30 mouse cellular contexts compared by ENCODE assay signal in the genomic region with DNA sequence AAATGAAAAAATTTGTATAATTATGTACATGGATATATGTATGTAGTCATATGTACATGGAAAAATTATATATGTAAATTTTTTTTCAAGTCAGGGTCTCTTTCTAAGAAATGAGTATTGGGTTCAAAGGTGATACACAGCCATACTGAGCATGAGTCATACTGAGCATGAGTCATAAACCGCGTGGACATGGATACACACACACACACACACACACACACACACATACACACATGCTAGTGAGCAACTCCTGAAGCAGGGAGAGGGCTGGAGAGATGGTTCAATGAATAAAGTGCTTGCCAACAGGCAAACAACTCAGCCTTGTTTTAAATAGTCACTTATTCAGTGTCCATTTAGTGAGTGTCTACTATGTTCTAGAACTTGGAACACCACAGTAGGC. TPM values are rescaled to one million over a fixed set of nuclear protein-coding genes. Genes with fewer than 3 reads are reported as not detected.
DNase-seq lines count a peak whose midpoint lies in the region; ATAC-seq and TF ChIP-seq lines count a peak whose summit lies in the region.
"Had no signal": no experiment of that assay in that cellular context is flagged by ENCODE, and none has a peak within 500 bp of the region (broad histone marks: within the 10 kb centered on the region; RNA-seq: fewer than 3 reads in every experiment).

No protein-coding gene starts in this region.

- H3K4me2 ChIP-seq in liver, postnatal 0 days (ENCODE audit: low read depth, low read length): no peak overlapping the region
- no peak overlapping the region for H3K4me2 ChIP-seq in liver, embryonic 11.5 days
- no peak overlapping the region for H3K4me2 ChIP-seq in forebrain, embryonic 16.5 days (ENCODE audit: low read length)
- H3K4me2 ChIP-seq: embryonic facial prominence, embryonic 12.5 days; forebrain, embryonic 12.5 days; kidney, embryonic 15.5 days; limb, embryonic 15.5 days; lung, embryonic 14.5 days; midbrain, embryonic 11.5 days; neural tube, embryonic 12.5 days had no signal

- TF ChIP-seq EP300 in liver, postnatal 0 days (IDR thresholded peaks at IDR 0.05; ENCODE audit: low read depth): no peak

- no peaks in the 10 kb centered on the region for H3K27me3 ChIP-seq in liver, postnatal 0 days (ENCODE audit: insufficient read depth, low read length)
- no peaks in the 10 kb centered on the region for H3K27me3 ChIP-seq in liver, embryonic 11.5 days (replicated peaks; ENCODE audit: control insufficient read depth, insufficient read depth, low read length)
- no peaks in the 10 kb centered on the region for H3K27me3 ChIP-seq in forebrain, embryonic 16.5 days (replicated peaks; ENCODE audit: control insufficient read depth, insufficient read depth, low read length)
- H3K27me3 ChIP-seq: embryonic facial prominence, embryonic 12.5 days; forebrain, embryonic 12.5 days; kidney, embryonic 15.5 days; limb, embryonic 15.5 days; neural tube, embryonic 12.5 days had no signal

- DNase-seq in liver, postnatal 0 days: no peak
- no peak for DNase-seq in liver, embryonic 11.5 days (ENCODE audit: low spot score)
- peak; percentile 18 for DNase-seq in CD4-positive helper T cell, adult 2 months (ENCODE audit: low read depth, low spot score)
- peak; percentile 18 for DNase-seq in large intestine, adult 2 months (ENCODE audit: low read depth, low spot score)
- DNase-seq in thymus, postnatal 0 days (ENCODE audit: low spot score): no peak
- DNase-seq: cerebellum, adult 9-10 months; cerebellum, postnatal 36 days; embryo, embryonic 11 days; gastrocnemius, postnatal 14 days; kidney, adult 11 months; kidney, postnatal 25 days; lung, embryonic 14.5 days; lung, postnatal 36 days; right cerebral cortex, adult 18-20 months; spleen, adult 18-20 months; thymus, adult 2 months; thymus, postnatal 4 days had no signal

- TF ChIP-seq CTCF in liver, postnatal 0 days (IDR thresholded peaks at IDR 0.05; ENCODE audit: low read depth): no peak
- TF ChIP-seq CTCF in embryonic fibroblast, embryonic 13.5 days (IDR thresholded peaks at IDR 0.05; ENCODE audit: borderline replicate concordance, insufficient read depth, low read length): no peak

- ATAC-seq in liver, postnatal 0 days: peak; percentile 59; the same call in 1 of the 2 replicates
- no peak for ATAC-seq in liver, embryonic 11.5 days (replicated peaks; ENCODE audit: low FRiP score)
- ATAC-seq in activated CD4-positive, CD25-positive, alpha-beta regulatory T cell, adult 4 months: no peak
- no peak for ATAC-seq in forebrain, embryonic 16.5 days
- ATAC-seq: hindbrain, embryonic 16.5 days had no signal

- 89% methylated on average over 2 of the region's 2 CpGs for WGBS in liver, postnatal 0 days (ENCODE audit: insufficient replicate concordance)
- 82% methylated on average over 2 of the region's 2 CpGs for WGBS in liver, embryonic 11.5 days
- WGBS in large intestine, adult 2 months: 30% methylated on average over 2 of the region's 2 CpGs
- 96% methylated on average over 2 of the region's 2 CpGs for WGBS in forebrain, embryonic 16.5 days

- no peaks in the 10 kb centered on the region for H3K4me1 ChIP-seq in liver, postnatal 0 days (ENCODE audit: insufficient read depth)
- no peaks in the 10 kb centered on the region for H3K4me1 ChIP-seq in liver, embryonic 11.5 days (replicated peaks; ENCODE audit: control insufficient read depth, insufficient read depth, low read length)
- peaks cover 9% of the 10 kb centered on the region for H3K4me1 ChIP-seq in embryonic fibroblast, embryonic 13.5 days (ENCODE audit: control insufficient read depth, insufficient read depth, low read length)
- H3K4me1 ChIP-seq in forebrain, embryonic 16.5 days (replicated peaks; ENCODE audit: control insufficient read depth, insufficient read depth, low read length): peaks cover 6% of the 10 kb centered on the region
- H3K4me1 ChIP-seq: kidney, embryonic 15.5 days; neural tube, embryonic 12.5 days had no signal

- no peaks in the 10 kb centered on the region for H3K36me3 ChIP-seq in liver, postnatal 0 days (replicated peaks; ENCODE audit: insufficient read depth, low read length)
- H3K36me3 ChIP-seq in liver, embryonic 11.5 days (ENCODE audit: control insufficient read depth, insufficient read depth, low read length): no peaks in the 10 kb centered on the region
- H3K36me3 ChIP-seq in forebrain, embryonic 16.5 days (ENCODE audit: control insufficient read depth, insufficient read depth): no peaks in the 10 kb centered on the region
- H3K36me3 ChIP-seq: embryonic facial prominence, embryonic 12.5 days; forebrain, embryonic 12.5 days; kidney, embryonic 15.5 days; limb, embryonic 10.5 days; limb, embryonic 15.5 days; neural tube, embryonic 12.5 days had no signal

- H3K27ac ChIP-seq in liver, postnatal 0 days (ENCODE audit: low read depth): no peak overlapping the region
- H3K27ac ChIP-seq in liver, embryonic 11.5 days (ENCODE audit: low read depth, low read length): no peak overlapping the region
- peak overlapping the region; percentile 32 for H3K27ac ChIP-seq in embryonic fibroblast, embryonic 13.5 days (ENCODE audit: insufficient read depth, low read length)
- H3K27ac ChIP-seq in forebrain, embryonic 16.5 days (ENCODE audit: low read length): no peak overlapping the region
- H3K27ac ChIP-seq: embryonic facial prominence, embryonic 12.5 days; forebrain, embryonic 12.5 days; kidney, embryonic 15.5 days; limb, embryonic 10.5 days; limb, embryonic 15.5 days; liver, embryonic 14.5 days; neural tube, embryonic 12.5 days had no signal

- no peaks in the 10 kb centered on the region for H3K9me3 ChIP-seq in liver, postnatal 0 days (ENCODE audit: low read length)
- no peaks in the 10 kb centered on the region for H3K9me3 ChIP-seq in liver, embryonic 11.5 days (ENCODE audit: control insufficient read depth, low read length)
- no peaks in the 10 kb centered on the region for H3K9me3 ChIP-seq in forebrain, embryonic 16.5 days (ENCODE audit: control insufficient read depth, low read length)
- H3K9me3 ChIP-seq: forebrain, embryonic 12.5 days; kidney, embryonic 15.5 days; limb, embryonic 10.5 days; limb, embryonic 15.5 days; neural tube, embryonic 12.5 days had no signal

- no peak overlapping the region for H3K4me3 ChIP-seq in liver, postnatal 0 days (ENCODE audit: low read depth, low read length)
- H3K4me3 ChIP-seq in liver, embryonic 11.5 days (ENCODE audit: low read depth, low read length): no peak overlapping the region
- no peak overlapping the region for H3K4me3 ChIP-seq in embryonic fibroblast, embryonic 13.5 days (ENCODE audit: insufficient read depth, low read length)
- no peak overlapping the region for H3K4me3 ChIP-seq in forebrain, embryonic 16.5 days (replicated peaks; ENCODE audit: low read length)
- H3K4me3 ChIP-seq: embryonic facial prominence, embryonic 12.5 days; forebrain, embryonic 12.5 days; kidney, embryonic 15.5 days; limb, embryonic 10.5 days; limb, embryonic 15.5 days; myocyte; neural tube, embryonic 12.5 days had no signal

- TF ChIP-seq POLR2A in embryonic fibroblast, embryonic 13.5 days (IDR thresholded peaks at IDR 0.05; ENCODE audit: low read depth, low read length): no peak

- H3K9ac ChIP-seq in liver, postnatal 0 days (replicated peaks): no peak overlapping the region
- H3K9ac ChIP-seq in liver, embryonic 11.5 days (ENCODE audit: low read depth, low read length): no peak overlapping the region
- H3K9ac ChIP-seq in forebrain, embryonic 16.5 days (replicated peaks; ENCODE audit: low read depth, low read length): no peak overlapping the region
- H3K9ac ChIP-seq: embryonic facial prominence, embryonic 12.5 days; forebrain, embryonic 12.5 days; kidney, embryonic 15.5 days; limb, embryonic 15.5 days; liver, embryonic 14.5 days; lung, embryonic 14.5 days; neural tube, embryonic 12.5 days had no signal

RNA-seq across cellular contexts. Expression of a gene that starts 37.4 kb away (rescaled TPM):
- polyA plus RNA-seq in liver, postnatal 0 days (2015; fragmentation: Nextera tagmentation; extraction: Ambion mirVana): 0.05 and 0.07 TPM in 2 replicates
- polyA plus RNA-seq in liver, embryonic 11.5 days (2014; fragmentation: Nextera tagmentation; extraction: Ambion mirVana): 0.19 and 0.26 TPM in 2 replicates
- polyA plus RNA-seq in embryonic fibroblast, embryonic 13.5 days (2011; ENCODE audit: insufficient read length, low read depth, missing spikeins): 139 and 166 TPM in 2 replicates
- polyA plus RNA-seq in large intestine, adult 2 months (2012; rRNA removed): 2.2 and 4.0 TPM in 2 replicates
- under 1 TPM; 0.07 to 0.18 TPM for polyA plus RNA-seq in activated CD4-positive, CD25-positive, alpha-beta regulatory T cell, adult 4 months (2017; shearing (Covaris generic))
- 0.04 and 0.06 TPM in 2 replicates for polyA plus RNA-seq in thymus, postnatal 0 days (2015; fragmentation: Nextera tagmentation; extraction: Ambion mirVana)
- 1.0 and 1.5 TPM in 2 replicates for polyA plus RNA-seq in forebrain, embryonic 16.5 days (2015; fragmentation: Nextera tagmentation; extraction: Ambion mirVana)

Comparison
In these comparisons a context has a peak if more than half of its experiments do, and no peak if none do; other contexts are left out.
1. DNase-seq: peak in CD4-positive helper T cell, adult 2 months (single experiment) and large intestine, adult 2 months (single experiment); none in liver, postnatal 0 days (single experiment), liver, embryonic 11.5 days (single experiment) and thymus, postnatal 0 days (single experiment).
2. RNA of a gene that starts 37.4 kb away (polyA plus RNA-seq): 139 to 166 TPM in embryonic fibroblast, embryonic 13.5 days; 2.2 to 4.0 TPM in large intestine, adult 2 months, 1.0 to 1.5 TPM in forebrain, embryonic 16.5 days, 0.19 to 0.26 TPM in liver, embryonic 11.5 days, 0.07 to 0.18 TPM in activated CD4-positive, CD25-positive, alpha-beta regulatory T cell, adult 4 months, 0.05 to 0.07 TPM in liver, postnatal 0 days and 0.04 to 0.06 TPM in thymus, postnatal 0 days; every median in the first group is over 10 times any median in the second.